Mouse (Mus musculus): ENCODE results near the gene Eif4e2.

Eif4e2 gene

DNA sequence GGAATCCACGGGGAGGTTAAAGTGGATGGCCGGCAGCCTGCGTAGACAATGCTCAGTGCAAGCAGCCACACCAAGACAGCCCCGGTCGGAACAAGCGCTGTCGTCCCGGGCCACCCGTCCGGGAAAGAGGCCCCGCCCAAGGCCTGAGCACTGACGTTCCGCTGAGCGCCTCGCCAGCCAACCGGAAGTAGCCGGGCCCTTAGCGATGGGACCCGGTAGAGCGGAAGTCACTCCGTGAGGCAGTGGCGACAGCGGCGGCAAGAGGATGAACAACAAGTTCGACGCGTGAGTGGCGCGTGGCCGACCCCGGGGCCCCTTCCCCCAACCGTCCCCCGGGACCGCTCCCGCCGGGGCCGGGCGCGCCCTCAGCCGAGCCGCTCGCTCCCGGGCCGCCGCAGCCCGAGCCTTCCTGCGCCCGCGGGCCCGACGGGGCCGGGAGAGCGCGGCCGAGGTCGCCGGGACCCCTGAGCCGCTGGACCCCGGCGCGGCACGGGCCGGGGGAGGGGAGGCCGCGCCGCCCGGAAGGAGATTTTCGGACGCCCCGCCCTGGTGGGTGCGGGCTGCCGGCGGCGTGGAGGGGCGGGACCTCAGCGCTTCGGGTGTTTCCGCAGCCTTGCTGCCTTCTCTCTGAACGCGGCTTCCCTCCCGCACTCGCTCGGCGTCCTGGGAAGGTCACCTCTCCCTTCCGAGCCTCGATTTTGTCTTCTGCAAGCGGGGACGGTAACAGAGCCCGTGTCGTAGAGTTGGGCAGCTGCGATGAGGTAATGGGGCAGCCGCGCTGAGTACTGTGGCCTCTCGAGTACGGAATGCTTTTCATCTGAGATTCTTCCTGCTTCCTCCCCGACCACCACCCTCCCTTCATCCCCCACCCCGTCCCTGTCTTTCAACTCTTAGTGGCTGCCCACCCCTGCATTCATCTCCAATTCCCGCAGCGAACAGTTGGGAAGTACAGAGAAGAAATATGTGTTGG lies at the start of gene Eif4e2:
TSS of gene Eif4e2 (plus strand) at position 180 of the 970 bp plus-strand sequence.
- DNase-seq (ENCODE audit: low read depth, low spot score) = peak; percentile 84

DNA sequence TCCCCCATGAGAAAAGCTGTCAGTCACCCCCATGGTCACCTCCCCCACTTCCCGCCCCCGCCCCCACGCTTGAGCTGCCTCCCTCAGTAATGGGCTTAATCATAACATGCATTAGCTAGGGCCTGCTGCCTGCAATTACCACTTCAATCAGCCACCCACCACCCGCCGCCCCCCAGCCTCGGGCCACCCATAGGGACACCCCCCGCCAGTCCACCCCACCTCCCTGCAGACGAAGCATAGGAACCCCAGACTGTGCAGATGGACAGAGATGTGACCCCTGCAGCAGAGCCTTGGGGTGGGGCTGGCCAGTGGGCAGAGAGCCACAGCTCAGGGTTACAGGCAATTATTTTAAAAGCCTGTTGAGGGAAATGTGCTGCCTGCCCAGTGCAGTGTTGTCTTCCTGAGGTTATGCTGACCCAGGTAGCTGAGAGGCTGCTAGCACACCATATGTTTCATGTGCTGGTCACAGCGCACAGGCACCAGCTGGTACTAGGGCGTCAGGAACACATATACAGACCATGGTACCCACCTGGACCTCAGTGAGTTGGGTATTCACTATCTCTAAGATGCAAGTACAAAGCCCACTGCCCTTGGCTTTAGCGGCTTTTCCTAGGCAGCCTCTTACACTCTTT lies 49.4 kb upstream of the Eif4e2 start:
- DNase-seq (ENCODE audit: low read depth, low spot score) = no peak

DNA sequence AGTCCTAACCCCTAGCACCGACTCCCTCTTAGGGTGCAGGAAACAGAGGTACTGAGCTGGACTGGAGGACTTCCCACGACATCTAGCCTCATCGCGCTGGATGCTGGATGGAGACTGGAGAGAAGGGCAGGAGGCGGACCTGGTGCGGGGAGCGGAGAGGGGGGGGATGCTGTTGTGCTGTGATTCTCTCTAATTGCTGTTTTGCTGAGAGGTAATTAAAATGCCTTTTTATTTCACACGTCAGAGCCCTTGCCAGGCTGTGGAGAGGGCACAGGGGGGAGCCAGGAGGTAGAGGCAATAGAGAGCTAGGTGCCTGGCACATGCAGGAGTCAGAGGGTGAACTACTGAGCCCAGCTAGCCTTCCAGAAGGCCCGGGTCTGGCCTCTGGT lies 48.9 kb upstream of the Eif4e2 start:
- no peak for DNase-seq (ENCODE audit: low read depth, low spot score)

DNA sequence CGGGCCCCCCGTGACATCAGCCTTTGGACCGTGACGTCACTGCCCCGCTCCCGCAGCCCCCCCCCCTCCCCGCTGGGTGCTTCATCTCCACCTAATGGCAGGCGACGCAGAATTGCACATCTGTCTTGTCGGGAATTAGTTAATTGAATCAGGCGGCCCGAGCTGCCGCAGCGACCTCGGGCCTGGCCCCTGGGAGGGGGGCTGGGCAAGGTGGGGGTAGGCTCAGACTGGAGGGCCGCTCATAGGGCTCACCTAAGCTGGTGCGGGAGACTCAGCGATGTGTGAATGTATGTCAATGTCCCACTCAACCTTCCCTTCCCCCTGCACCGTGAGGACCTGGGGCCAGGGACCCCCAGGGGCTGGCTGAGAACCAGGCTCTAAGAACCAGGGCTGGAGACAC lies 43.3 kb upstream of the Eif4e2 start:
- no peak for DNase-seq (ENCODE audit: low read depth, low spot score)

DNA sequence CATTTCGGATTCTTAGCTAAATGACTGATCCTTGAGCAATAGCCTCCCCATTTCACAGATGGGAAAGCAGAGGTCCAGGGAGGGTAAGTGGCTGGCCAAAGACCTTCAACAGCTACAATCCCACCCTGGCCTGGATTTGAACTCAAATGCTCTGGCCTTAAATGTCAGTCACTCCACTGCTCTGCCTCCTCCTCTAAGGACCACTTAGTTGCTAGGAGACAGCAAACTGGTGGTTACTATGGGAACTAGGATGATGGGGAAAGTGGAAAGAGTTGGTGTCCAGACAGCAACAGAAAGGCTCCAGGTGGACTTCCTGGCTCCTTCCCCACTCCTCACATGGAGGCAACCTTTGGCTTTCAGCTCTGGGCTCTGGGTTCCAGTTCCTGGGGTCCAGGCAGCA lies 42.4 kb upstream of the Eif4e2 start:
- no peak for DNase-seq (ENCODE audit: low read depth, low spot score)

DNA sequence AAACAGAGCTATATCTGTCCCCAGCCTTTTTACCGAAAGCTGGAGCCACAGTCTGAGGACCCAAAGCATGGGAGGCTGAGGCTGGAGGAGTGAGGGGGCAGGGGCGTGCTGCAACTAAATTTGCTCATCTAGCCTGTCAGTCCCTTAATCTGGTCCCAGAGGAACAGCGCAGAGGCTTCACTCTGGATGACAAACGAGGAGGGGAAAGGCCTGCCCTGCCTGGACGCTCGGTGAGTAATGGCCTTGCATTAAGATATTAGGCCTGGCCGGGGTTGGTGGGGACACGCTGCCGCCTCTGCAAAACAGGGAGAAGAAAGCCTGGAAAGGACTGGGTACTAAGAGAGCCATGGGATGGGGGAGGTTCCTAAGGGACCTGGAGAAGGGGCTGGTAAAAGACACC lies 41.4 kb upstream of the Eif4e2 start:
- no peak for DNase-seq (ENCODE audit: low read depth, low spot score)

DNA sequence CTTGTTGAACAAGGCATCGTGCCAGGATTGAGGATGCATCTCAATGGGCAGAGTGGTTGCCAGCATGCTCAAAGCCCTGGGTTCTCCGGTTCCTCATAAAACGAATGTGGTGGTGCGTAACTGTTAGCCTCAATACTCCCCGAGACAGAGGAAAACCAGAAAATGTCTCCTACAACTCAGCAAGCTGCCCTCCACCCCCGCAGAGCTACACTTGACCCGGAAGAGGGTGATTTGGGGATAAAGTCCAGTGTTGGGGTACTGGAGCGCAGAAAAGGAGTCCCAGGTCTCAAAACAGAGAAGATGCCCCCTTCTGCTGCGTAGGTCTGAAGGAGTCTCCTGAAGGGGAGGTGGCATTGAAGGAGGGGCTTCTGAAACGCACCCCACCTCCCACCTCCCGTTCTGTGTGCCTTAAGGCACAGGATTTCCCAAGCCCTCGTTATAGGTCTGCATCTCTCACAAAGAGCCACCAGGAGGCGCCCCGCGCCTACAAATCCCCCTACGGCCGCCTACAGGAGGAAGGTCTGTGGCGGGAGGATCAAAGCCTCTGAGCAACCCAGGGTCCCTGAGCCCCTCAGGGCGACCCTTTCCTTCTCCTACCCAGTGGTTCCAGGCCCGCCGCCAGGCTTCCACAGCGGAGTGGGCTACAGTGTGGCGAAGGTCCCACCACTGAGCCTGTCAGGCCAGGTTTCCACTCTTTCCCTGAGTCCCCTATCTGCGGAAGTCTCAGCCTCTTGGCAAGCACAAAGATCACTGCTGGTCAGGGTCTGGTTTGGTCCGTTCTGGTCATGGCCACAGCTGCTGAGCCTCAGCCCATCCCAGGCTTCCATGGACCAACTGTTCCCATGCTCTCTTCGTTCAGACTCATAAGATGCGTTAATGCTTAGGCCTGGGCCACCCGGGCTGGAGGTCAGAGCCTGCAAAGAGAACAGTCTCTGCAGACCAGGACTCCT lies 39.4 kb upstream of the Eif4e2 start:
- no peak for DNase-seq (ENCODE audit: low read depth, low spot score)

DNA sequence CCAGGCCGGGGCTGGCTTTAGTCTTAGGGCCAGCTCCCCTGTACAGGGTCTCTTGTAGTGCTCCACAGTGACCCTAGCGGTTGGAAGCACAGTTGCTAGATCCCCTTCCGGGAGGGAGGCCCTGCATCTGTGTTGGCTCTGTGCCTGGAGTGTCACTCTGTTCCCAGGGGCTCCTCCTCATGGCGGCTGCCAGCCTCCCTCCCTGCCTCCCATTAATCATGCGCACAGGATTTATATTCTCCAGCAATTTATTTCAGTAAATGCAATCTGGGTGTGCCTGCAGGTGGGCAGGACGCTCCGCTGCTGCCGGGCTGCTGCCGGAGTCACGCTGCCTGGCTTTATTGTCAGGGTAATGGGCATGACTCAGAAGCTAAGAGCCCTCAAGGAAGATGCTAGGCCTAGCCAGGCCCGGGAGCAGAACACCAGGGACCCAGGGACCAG lies 37.8 kb upstream of the Eif4e2 start:
- DNase-seq (ENCODE audit: low read depth, low spot score) = no peak

DNA sequence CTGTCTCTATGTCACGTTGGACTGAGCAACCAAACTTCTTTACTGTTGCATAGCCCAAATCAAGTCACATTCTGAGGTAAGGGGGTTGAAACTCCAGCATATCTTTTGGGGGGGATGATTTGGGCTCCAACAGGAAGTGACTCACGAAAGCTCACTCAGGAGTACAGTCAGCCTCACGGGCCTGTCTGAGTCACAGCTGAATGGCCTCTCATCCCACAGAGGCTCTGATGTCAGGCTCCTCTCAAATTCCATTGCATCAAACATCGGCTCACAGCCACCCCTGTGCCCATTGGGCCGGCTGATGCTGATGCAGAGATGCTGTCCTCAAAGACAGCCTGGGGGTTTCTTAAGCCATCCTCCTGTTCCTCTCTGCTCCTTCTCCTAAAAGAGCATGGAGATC lies 32.8 kb upstream of the Eif4e2 start:
- DNase-seq (ENCODE audit: low read depth, low spot score) = no peak

DNA sequence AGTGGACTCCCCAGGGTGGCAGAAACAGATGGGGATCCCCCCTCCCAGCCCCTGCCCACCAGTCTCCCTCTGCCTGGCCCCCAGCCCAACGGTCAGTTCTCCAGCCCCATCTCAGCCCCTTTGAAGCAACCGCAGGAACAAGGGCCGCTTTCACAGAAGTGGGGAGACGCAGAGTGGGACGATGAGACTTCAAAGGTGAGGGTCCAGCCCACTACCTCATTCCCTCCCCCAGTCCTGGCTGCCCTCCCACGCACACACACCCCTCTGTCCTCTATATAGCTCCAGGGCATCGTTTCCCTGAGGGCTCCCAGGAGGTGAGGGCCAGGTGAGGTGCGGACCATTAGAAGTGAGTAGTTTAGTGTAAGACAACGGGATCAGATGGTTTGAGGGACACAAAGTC lies 30.7 kb upstream of the Eif4e2 start, which contains the start of gene Prss56:
TSS of gene Prss56 (plus strand) at position 301 of the 400 bp plus-strand sequence.
- no peak for DNase-seq (ENCODE audit: low read depth, low spot score)

DNA sequence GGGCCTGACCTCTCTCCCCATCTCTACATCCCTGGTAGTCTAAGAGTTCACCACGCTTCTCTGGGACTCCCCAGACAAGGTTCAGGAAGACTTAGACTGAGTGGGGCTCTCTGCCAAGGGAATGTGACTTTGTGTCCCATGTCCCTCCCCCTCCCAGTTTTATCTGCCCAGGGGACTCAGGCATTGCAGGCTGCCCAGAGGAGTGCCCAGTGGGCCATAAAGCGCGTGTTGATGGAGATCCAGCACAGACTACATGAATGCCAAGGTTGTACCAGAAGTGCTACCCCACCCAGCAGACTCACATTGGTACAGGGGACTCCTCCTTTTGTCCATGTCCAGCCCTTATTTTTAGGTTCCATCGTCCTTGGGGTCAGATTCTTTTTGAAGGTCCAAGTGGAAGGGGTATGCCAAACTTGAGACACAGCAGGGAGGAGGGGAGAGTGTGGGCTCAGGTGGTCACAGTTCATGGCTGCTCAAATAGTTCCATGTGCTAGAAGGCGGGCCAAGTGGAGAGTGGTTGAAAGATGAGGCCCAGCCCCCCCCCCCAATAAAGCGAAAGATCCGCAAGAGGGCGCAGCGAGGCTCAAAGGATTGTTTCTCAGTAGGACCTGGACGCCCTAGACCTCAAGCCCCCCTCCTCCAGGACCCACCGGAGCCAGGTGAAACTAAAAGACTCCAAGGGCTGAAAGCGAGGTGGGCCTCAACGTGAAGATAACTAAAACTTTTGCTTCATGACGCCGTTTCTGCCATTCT lies 29.5 kb upstream of the Eif4e2 start:
- no peak for DNase-seq (ENCODE audit: low read depth, low spot score)

DNA sequence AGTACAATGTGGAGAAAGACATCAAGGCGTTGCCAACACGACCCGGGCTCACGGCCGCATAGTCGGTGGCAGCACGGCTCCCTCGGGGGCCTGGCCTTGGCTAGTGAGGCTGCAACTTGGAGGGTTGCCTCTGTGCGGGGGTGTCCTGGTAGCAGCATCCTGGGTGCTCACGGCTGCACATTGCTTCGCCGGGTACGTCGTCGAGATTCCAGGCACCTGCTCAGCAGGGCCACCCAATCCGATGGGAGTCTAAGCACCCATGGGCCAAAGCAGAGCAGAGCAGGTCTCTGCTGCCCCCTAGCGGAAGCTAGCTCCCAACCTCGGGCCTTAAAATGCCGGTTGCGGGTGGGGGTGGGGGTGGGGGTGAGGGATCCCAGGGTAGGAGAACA lies 29.0 kb upstream of the Eif4e2 start:
- DNase-seq (ENCODE audit: low read depth, low spot score) = peak; percentile 45

DNA sequence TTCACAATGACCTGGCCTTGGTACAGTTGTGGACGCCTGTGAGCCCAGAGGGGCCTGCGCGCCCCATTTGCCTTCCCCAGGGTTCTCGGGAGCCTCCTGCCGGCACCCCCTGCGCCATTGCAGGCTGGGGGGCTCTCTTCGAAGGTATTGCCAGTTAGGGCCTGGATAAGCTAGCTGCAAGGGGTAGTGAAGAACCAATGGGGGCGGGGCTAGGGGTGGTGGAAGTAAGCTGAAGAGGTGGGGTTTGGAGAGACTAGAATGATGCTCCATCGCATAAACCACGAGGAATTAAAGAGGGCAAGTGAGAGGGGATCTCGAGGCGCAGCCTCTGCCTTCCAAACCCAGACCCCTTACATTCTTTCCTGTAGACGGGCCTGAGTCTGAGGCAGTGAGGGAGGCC lies 28.2 kb upstream of the Eif4e2 start:
- no peak for DNase-seq (ENCODE audit: low read depth, low spot score)

DNA sequence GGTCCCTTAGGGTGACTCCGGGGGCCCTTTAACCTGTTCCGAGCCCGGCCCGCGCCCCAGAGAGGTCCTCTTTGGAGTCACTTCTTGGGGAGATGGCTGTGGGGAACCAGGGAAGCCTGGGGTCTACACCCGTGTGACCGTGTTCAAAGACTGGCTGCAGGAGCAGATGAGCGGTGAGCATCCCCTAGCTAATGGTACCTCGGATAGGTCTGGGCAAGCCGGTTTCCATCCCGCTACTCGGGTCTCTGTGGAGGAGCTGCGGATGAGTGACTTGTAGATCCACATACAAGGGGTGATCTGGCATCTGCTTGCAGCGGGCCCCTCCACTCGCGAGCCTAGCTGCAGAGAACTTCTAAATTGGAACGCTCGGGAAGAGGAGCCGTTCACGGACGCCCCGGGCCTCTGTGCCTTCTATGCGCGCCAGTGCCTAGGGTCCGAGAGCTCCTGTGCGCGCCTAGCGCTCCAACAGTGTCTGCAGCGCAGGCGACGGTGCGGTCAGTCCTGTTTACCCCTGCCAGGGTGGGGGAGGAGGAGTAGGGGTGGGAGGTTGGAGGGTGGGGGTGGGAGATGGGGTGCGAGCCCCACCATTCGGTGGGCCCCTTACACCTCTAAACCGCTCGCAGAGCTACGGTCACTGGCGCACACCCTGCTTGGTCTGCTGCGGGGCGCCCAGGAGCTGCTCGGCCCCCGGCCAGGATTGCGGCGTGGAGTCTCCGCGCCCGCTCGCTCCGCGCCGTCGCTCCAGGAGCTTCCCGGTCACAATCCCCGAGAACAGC lies 27.3 kb upstream of the Eif4e2 start:
- no peak for DNase-seq (ENCODE audit: low read depth, low spot score)

DNA sequence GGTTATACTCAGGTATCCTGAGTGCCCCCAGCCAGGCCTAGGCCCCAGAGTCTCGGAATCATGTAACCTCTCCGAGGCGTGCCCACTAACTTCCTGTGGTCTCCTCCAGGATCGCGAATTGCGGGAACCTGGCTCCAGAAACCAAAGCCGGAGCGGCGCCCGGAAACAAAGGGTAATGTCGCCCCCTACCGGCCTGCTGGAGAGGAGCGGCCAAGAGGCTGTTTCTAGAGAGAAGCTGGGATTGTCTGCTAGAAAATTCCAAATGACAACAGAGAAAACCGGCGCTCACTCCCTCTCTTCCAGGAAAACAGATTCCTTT lies 26.7 kb upstream of the Eif4e2 start:
- peak; percentile 36 for DNase-seq (ENCODE audit: low read depth, low spot score)

DNA sequence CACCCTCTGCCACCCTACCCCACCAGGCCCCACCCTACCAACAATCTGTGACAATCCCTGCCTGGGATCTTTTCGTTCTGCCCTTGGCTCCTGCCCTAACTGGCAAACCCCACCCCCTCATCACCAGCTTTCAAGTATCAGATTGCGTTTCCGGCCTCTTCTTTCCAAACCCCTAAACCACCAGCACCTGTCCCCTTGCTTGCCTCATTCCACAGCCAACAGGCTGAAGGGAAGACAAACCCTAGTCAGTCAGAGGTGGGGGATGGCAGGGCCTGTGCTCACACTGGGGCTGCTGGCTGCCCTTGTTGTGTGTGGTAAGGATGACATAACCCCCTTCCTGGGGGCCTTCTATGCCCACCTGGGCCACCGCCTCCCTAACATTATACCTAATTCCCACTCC lies 23.3 kb upstream of the Eif4e2 start, which contains the start of gene Chrnd:
TSS of gene Chrnd (plus strand) at position 179 of the 400 bp plus-strand sequence.
- DNase-seq (ENCODE audit: low read depth, low spot score) = no peak

DNA sequence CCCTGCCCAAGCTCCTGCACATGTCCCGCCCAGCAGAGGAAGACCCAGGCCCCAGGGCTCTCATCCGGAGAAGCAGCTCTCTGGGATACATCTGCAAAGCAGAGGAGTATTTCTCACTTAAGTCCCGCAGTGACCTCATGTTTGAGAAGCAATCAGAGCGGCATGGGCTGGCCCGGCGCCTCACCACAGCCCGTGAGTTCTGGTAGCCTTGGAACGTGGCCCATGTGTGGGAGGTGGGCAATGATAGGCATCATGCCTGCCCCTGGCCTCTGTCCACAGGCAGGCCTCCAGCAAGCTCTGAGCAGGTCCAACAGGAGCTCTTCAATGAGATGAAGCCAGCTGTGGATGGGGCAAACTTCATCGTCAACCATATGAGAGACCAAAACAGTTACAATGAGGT lies 16.4 kb upstream of the Eif4e2 start:
- no peak for DNase-seq (ENCODE audit: low read depth, low spot score)

DNA sequence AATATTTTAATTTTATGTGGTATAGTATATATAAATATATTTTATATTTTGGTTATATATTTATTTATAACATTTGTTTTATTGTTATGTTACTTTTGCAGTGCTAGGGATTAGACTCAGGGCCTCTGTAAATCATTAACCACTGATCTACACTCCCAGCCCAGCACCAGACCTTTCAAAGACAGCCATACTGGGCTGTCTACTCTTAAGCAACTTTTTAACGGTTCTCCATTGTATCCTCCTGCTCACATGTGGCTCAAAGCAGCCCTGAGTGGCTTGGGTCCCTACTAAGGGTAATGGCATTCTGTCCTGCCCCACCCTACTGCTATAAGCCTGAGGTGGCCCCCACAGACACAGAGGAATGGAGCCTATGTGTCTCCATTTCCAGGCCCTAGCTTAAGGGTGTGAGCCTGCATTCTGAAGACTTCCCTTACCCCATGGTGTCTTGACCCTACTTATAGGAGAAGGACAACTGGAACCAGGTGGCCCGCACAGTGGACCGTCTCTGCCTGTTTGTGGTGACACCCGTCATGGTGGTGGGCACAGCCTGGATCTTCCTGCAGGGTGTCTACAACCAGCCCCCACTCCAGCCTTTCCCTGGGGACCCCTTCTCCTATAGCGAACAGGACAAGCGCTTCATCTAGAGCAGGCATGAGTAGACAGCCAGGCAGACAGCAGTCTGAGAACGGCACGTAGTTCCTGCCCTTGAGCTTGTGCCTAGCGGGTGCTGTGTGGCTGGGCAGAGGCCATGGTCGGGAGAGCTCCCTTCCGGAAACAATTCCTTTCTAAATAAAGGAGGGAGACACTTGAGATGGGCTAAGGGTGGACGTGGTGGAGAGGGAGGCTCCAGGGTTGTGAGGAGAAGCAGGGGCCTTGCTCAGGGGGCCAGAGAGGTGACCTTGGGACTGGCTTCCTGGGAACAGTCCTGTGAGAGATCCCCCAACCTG lies 15.3 kb upstream of the Eif4e2 start:
- no peak for DNase-seq (ENCODE audit: low read depth, low spot score)

DNA sequence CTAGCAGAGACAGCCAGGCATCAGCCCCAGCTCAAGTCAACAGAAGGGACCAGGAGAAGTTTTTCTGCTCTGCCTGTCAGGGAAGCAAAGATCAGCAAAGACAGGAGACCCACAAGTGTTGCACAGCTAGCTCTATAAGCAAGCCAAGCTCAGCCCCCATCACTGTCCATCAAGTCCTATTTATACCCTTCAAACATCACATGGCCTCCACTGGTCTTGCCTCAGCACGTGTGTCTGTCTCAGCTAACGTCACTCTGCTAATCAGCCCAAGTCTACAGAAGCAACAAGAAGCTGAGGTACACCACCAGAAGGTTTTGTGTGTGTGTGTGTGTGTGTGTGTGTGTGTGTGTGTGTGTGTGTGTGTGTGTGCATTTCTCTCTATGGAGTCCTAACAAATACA lies 12.9 kb upstream of the Eif4e2 start:
- DNase-seq (ENCODE audit: low read depth, low spot score) = no peak

All from retina, adult 2 months (tissue).